Mouse (Mus musculus) limb, embryonic 14.5 days (tissue): ENCODE measurements around the gene Cds1. TPM values are rescaled to one million over a fixed set of nuclear protein-coding genes. Genes with fewer than 3 reads are reported as not detected.
A peak's percentile ranks its signal among the peaks of the same experiment; 100 is the strongest.

Source experiments
- ATAC-seq: fragments of 200-750 bp; cut with Nextera tagmentation; 2 replicates; pipeline ENCODE4 v1.8.0; 2017; ENCODE audit warnings: low read depth, moderate number of reproducible peaks, moderate TSS enrichment; ENCODE audit not compliant: low FRiP score
- DNase-seq: peaks from one replicate; pipeline ENCODE4 v3.0.0-alpha.2; 2015; ENCODE audit warnings: low spot score
- H3K27ac ChIP-seq: fragments of 300-500 bp; sonication (generic); replicated peaks from 2 replicates; pipeline ENCODE4 v1.5.1; 2014; ENCODE audit warnings: low read depth, mild to moderate bottlenecking, low read length, moderate library complexity, mixed read lengths
- H3K27me3 ChIP-seq: fragments of 300-500 bp; sonication (generic); 2 replicates; pipeline ENCODE4 v1.6.1; 2014; ENCODE audit warnings: low read length, mixed read lengths; ENCODE audit not compliant: control insufficient read depth, insufficient read depth
- H3K36me3 ChIP-seq: fragments of 300-500 bp; sonication (generic); 2 replicates; pipeline ENCODE4 v1.6.1; 2014; ENCODE audit warnings: mild to moderate bottlenecking, low read length, moderate library complexity, mixed read lengths; ENCODE audit not compliant: control insufficient read depth, insufficient read depth
- H3K4me1 ChIP-seq: fragments of 300-500 bp; sonication (generic); 2 replicates; pipeline ENCODE4 v1.6.1; 2014; ENCODE audit warnings: antibody characterized with exemption, low read length, mixed read lengths; ENCODE audit not compliant: control insufficient read depth, insufficient read depth
- H3K4me2 ChIP-seq: fragments of 300-500 bp; sonication (generic); replicated peaks from 2 replicates; pipeline ENCODE4 v1.6.1; 2014; ENCODE audit warnings: low read depth, mild to moderate bottlenecking, low read length, moderate library complexity; ENCODE audit not compliant: severe bottlenecking
- H3K4me3 ChIP-seq: fragments of 300-500 bp; sonication (generic); replicated peaks from 2 replicates; pipeline ENCODE4 v1.5.1; 2014; ENCODE audit warnings: low read length
- H3K9ac ChIP-seq: fragments of 300-500 bp; sonication (generic); 2 replicates; pipeline ENCODE4 v1.6.1; 2014; ENCODE audit warnings: mild to moderate bottlenecking, low read depth, low read length, moderate library complexity; ENCODE audit not compliant: severe bottlenecking
- H3K9me3 ChIP-seq: fragments of 300-500 bp; sonication (generic); 2 replicates; pipeline ENCODE4 v1.6.1; 2016; ENCODE audit warnings: low read length; ENCODE audit not compliant: control insufficient read depth
- POLR2A ChIP-seq: fragments of 200-500 bp; IDR thresholded peaks from 2 replicates; pipeline ENCODE4 v1.8.0; 2012; ENCODE audit warnings: inconsistent platforms, mild to moderate bottlenecking, moderate library complexity, borderline replicate concordance; ENCODE audit not compliant: insufficient read depth, insufficient read length; ENCODE audit errors: extremely low read depth
- WGBS: fragments of 180-500 bp; shearing (Covaris S2); extraction: QIAGEN DNeasy Blood & Tissue Kit; methylation state at CpG from one replicate; pipeline ENCODE4 v1.1.7; 2014; 5-methylcytosine and 5-hydroxymethylcytosine counted together
- polyA plus RNA-seq, 2 experiments: library from polyadenylated mRNA; depleted of rRNA in 1 of 2; stranded (reverse) in 1 of 2; unstranded in 1 of 2; fragments of >200 nt; fragmentation: Nextera tagmentation in 1 of 2; extraction: Ambion mirVana in 1 of 2; gene quantifications; 2 replicates each; pipeline versions ENCODE4 v1.2.1 to v1.2.3; 2012 to 2014

The Cds1 gene
- polyA plus RNA-seq (2012; rRNA removed) (5.9 and 6.7 TPM in 2 replicates), polyA plus RNA-seq (2014; fragmentation: Nextera tagmentation; extraction: Ambion mirVana) (7.8 and 9.2 TPM in 2 replicates)

GRCm38 (mm10) chr5:101764554-101765347 is at the start of gene Cds1:
TSS of gene Cds1 (plus strand) at chr5:101765130.
- DNase-seq = peak; percentile 50
- H3K9me3 ChIP-seq = no peaks in the 10 kb centered on the region
- no peak within 1 kb of the TSS for H3K27ac ChIP-seq
- H3K4me3 ChIP-seq = peak within 1 kb of the TSS; percentile 72
- no peak for TF ChIP-seq POLR2A
- peaks cover 43% of the 10 kb centered on the region for H3K27me3 ChIP-seq
- peak within 1 kb of the TSS; percentile 100 for H3K4me2 ChIP-seq
- peak within 1 kb of the TSS; percentile 60 for H3K9ac ChIP-seq
- H3K4me1 ChIP-seq = peaks cover 9% of the 10 kb centered on the region; the same call in 1 of the 2 replicates
- under 1% methylated on average over 41 of the region's 91 CpGs for WGBS
- peak; percentile 87 for ATAC-seq
- no peaks in the 10 kb centered on the region for H3K36me3 ChIP-seq

GRCm38 (mm10) chr5:101724216-101724615 is 40.7 kb upstream of the Cds1 start:
- TF ChIP-seq POLR2A = no peak
- no peak for DNase-seq
- no peak for ATAC-seq
- H3K4me1 ChIP-seq = no peaks in the 10 kb centered on the region
- no peaks in the 10 kb centered on the region for H3K36me3 ChIP-seq
- H3K4me3 ChIP-seq = no peak overlapping the region
- no peak overlapping the region for H3K27ac ChIP-seq
- no peak overlapping the region for H3K9ac ChIP-seq
- WGBS = 90% methylated on average over 9 of the region's 9 CpGs
- no peak overlapping the region for H3K4me2 ChIP-seq
- H3K9me3 ChIP-seq = no peaks in the 10 kb centered on the region
- no peaks in the 10 kb centered on the region for H3K27me3 ChIP-seq

- Histone ChIP-seq H3K9ac (no peak overlapping the region), H3K4me1 (no peaks in the 10 kb centered on the region), H3K27ac (no peak overlapping the region), H3K9me3 (no peaks in the 10 kb centered on the region), H3K36me3 (no peaks in the 10 kb centered on the region), H3K4me2 (no peak overlapping the region), H3K27me3 (no peaks in the 10 kb centered on the region), H3K4me3 (no peak overlapping the region)
- 92% methylated on average over 16 of the region's 16 CpGs for WGBS
- no peak for DNase-seq
- no peak for ATAC-seq
- no peak for TF ChIP-seq POLR2A
Measured at GRCm38 (mm10) chr5:101724756-101725155, 40.2 kb upstream of the Cds1 start.

- DNase-seq = no peak
- Histone ChIP-seq H3K4me3 (no peak overlapping the region), H3K9me3 (no peaks in the 10 kb centered on the region), H3K36me3 (no peaks in the 10 kb centered on the region), H3K27me3 (no peaks in the 10 kb centered on the region), H3K4me2 (no peak overlapping the region), H3K4me1 (no peaks in the 10 kb centered on the region), H3K27ac (no peak overlapping the region), H3K9ac (no peak overlapping the region)
- ATAC-seq = no peak
- 72% methylated on average over 8 of the region's 8 CpGs for WGBS
- no peak for TF ChIP-seq POLR2A
Measured at GRCm38 (mm10) chr5:101725703-101726102, 39.2 kb upstream of the Cds1 start.

GRCm38 (mm10) chr5:101726371-101726770 is 38.6 kb upstream of the Cds1 start:
- 81% methylated on average over 6 of the region's 6 CpGs for WGBS
- no peak for DNase-seq
- no peak for TF ChIP-seq POLR2A
- no peaks in the 10 kb centered on the region for H3K9me3 ChIP-seq
- no peak for ATAC-seq
- H3K9ac ChIP-seq = no peak overlapping the region
- no peaks in the 10 kb centered on the region for H3K4me1 ChIP-seq
- H3K4me3 ChIP-seq = no peak overlapping the region
- no peaks in the 10 kb centered on the region for H3K36me3 ChIP-seq
- H3K27me3 ChIP-seq = no peaks in the 10 kb centered on the region
- H3K4me2 ChIP-seq = no peak overlapping the region
- no peak overlapping the region for H3K27ac ChIP-seq
